Mouse (Mus musculus) hindbrain, embryonic 14.5 days (tissue): Measurements from ENCODE around the gene Msi2. TPM values are rescaled to one million over a fixed set of nuclear protein-coding genes. Genes with fewer than 3 reads are reported as not detected.

Experiments used
- ATAC-seq: fragments of 200-750 bp; cut with Nextera tagmentation; 2 replicates; pipeline ENCODE4 v1.8.0; 2017; ENCODE audit warnings: moderate number of reproducible peaks, mild to moderate bottlenecking, moderate TSS enrichment, moderate library complexity; ENCODE audit not compliant: low FRiP score
- DNase-seq: peaks from one replicate; pipeline ENCODE4 v3.0.0-alpha.2; 2015; ENCODE audit warnings: low spot score
- H3K27ac ChIP-seq: fragments of 300-500 bp; sonication (generic); 2 replicates; pipeline ENCODE4 v1.5.1; 2014; ENCODE audit warnings: mild to moderate bottlenecking, moderate library complexity
- H3K27me3 ChIP-seq: fragments of 300-500 bp; sonication (generic); 2 replicates; pipeline ENCODE4 v1.6.1; 2014; ENCODE audit warnings: mild to moderate bottlenecking, low read length, mixed read lengths; ENCODE audit not compliant: control insufficient read depth, insufficient read depth
- H3K36me3 ChIP-seq: fragments of 300-500 bp; sonication (generic); replicated peaks from 2 replicates; pipeline ENCODE4 v1.6.1; 2014; ENCODE audit not compliant: control insufficient read depth, insufficient read depth
- H3K4me1 ChIP-seq: fragments of 300-500 bp; sonication (generic); replicated peaks from 2 replicates; pipeline ENCODE4 v1.6.1; 2014; ENCODE audit warnings: antibody characterized with exemption, low read length, mixed read lengths; ENCODE audit not compliant: control insufficient read depth, insufficient read depth
- H3K4me2 ChIP-seq: fragments of 300-500 bp; sonication (generic); replicated peaks from 2 replicates; pipeline ENCODE4 v1.6.1; 2014; ENCODE audit warnings: mild to moderate bottlenecking, moderate library complexity
- H3K4me3 ChIP-seq: fragments of 300-500 bp; sonication (generic); replicated peaks from 2 replicates; pipeline ENCODE4 v1.5.1; 2014; ENCODE audit warnings: mild to moderate bottlenecking, low read length
- H3K9ac ChIP-seq: fragments of 300-500 bp; sonication (generic); 2 replicates; pipeline ENCODE4 v1.6.1; 2014
- H3K9me3 ChIP-seq: fragments of 300-500 bp; sonication (generic); 2 replicates; pipeline ENCODE4 v1.6.1; 2016; ENCODE audit warnings: low read length; ENCODE audit not compliant: control insufficient read depth
- WGBS: fragments of 180-500 bp; shearing (Covaris S2); extraction: QIAGEN DNeasy Blood & Tissue Kit; methylation state at CpG from one replicate; pipeline ENCODE4 v1.1.7; 2014; 5-methylcytosine and 5-hydroxymethylcytosine counted together
- polyA plus RNA-seq: library from polyadenylated mRNA; unstranded; fragments of >200 nt; fragmentation: Nextera tagmentation; extraction: Ambion mirVana; gene quantifications from 2 replicates; pipeline ENCODE4 v1.2.1, GENCODE M21; 2014

Gene Msi2
- polyA plus RNA-seq, 1 experiment from 2014 or later, result 26.5 TPM

DNA sequence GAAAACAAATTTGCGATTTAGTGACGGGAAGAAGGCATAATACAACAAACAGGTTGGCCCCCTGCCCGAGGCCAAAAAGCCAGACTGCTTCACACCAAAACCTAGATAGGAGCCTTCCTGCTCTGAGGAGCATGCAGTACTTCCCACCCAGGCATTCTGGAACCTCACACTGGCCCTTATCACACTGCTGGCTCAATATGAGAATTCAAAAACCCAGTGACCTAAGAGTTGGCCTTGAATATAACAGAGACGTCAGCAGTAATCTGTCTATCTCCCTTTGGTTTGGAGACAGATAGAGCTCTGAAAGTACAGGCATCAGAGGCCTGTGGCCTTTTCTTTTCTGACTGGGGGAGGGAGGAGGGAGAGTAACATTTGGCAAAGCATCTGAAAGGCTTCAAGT, 194.4 kb downstream of the Msi2 start:
- peak overlapping the region; percentile 82 for H3K27ac ChIP-seq
- no peaks in the 10 kb centered on the region for H3K9me3 ChIP-seq
- DNase-seq, result no peak
- no peak for ATAC-seq
- H3K4me2 ChIP-seq, result no peak overlapping the region
- no peaks in the 10 kb centered on the region for H3K27me3 ChIP-seq
- H3K4me3 ChIP-seq, result no peak overlapping the region
- no peak overlapping the region for H3K9ac ChIP-seq
- H3K36me3 ChIP-seq, result no peaks in the 10 kb centered on the region
- WGBS, result 58% methylated on average over 4 of the region's 4 CpGs
- peaks cover 87% of the 10 kb centered on the region for H3K4me1 ChIP-seq

DNA sequence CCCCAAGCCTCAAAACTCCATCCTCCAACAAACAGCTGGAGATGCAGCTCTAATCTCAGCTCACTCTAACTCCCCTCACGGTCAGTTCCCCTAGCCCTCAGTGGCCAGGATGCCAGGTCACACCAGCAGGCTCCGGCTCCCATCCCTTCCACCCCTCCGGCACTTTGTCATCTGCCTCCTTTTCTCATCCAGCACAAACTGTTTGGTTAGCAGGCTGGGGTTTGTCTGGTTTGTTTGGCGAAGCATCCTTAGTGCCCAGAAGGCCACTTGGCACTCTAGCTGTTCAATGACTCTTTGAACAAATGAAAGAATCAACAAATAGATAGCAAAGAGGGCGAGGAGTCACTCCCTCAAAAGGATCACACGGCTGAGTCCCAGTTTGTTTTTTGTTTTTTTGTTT, 194.8 kb downstream of the Msi2 start:
- no peak for DNase-seq

GRCm38 (mm10) chr11:88522114-88522513, 196.2 kb downstream of the Msi2 start:
- Histone ChIP-seq H3K4me3 (no peak overlapping the region), H3K9ac (no peak overlapping the region), H3K9me3 (no peaks in the 10 kb centered on the region), H3K36me3 (no peaks in the 10 kb centered on the region), H3K27ac (no peak overlapping the region), H3K4me2 (no peak overlapping the region), H3K4me1 (peaks cover 73% of the 10 kb centered on the region), H3K27me3 (no peaks in the 10 kb centered on the region)
- WGBS, result 80% methylated on average over 5 of the region's 5 CpGs
- DNase-seq (no peak), ATAC-seq (no peak)

More for the DNA sequence above, 194.8 kb downstream of the Msi2 start:
- Histone ChIP-seq H3K4me1 (peaks cover 83% of the 10 kb centered on the region), H3K4me3 (no peak overlapping the region), H3K4me2 (no peak overlapping the region), H3K9me3 (no peaks in the 10 kb centered on the region), H3K27me3 (no peaks in the 10 kb centered on the region), H3K36me3 (no peaks in the 10 kb centered on the region), H3K27ac (peak overlapping the region; percentile 82), H3K9ac (no peak overlapping the region)
- 57% methylated on average over 6 of the region's 6 CpGs for WGBS
- no peak for ATAC-seq

DNA sequence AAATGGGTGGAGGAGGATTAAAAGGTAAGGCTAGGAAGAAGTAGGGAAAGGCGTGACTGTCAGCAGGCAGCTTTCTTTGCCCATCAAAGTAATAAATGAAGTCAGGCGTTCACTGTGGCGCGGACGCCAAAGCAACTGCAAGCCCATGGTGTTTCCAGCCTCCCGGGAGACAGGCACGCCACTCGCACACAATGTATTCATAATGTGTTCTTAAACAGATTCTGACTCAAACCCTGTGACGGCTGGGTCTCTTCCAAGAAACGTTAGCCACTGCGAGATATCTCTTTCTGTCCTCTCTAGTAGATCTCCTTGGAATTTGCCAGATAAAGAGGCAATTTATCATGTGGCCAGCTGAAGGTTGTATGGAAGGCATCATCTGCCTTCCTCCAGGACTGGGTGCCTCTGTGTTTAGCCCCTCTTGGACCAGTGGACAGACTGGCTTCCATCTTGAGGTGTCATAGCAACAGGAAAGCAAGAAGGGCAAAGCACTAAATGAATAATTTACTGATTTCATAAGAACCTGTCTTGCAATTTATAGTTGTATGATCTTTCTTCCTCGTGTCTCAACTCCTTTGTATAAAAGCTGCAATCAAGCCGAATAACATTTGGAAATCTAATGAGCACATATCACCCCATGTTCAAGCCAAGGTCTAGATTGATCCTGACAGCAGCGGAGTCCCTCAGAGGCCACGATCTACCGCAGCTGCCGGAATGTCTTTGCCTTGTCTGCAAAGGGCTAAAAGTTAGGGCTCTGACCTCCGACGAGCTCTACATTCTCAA, 197.2 kb downstream of the Msi2 start:
- Histone ChIP-seq H3K36me3 (no peaks in the 10 kb centered on the region), H3K27ac (peak overlapping the region; percentile 75), H3K4me3 (no peak overlapping the region), H3K4me1 (peaks cover 73% of the 10 kb centered on the region), H3K27me3 (no peaks in the 10 kb centered on the region), H3K9ac (no peak overlapping the region), H3K9me3 (no peaks in the 10 kb centered on the region), H3K4me2 (0 out of 2 replicates have a peak overlapping the region, but pooled peaks have one; percentile 7)
- ATAC-seq (peak; percentile 47; the same call in 1 of the 2 replicates), DNase-seq (peak; percentile 65)
- WGBS, result 29% methylated on average over 19 of the region's 19 CpGs

GRCm38 (mm10) chr11:88518361-88518760, 200.0 kb downstream of the Msi2 start:
- H3K4me3 ChIP-seq, result no peak overlapping the region
- H3K4me1 ChIP-seq, result peaks cover 69% of the 10 kb centered on the region
- no peaks in the 10 kb centered on the region for H3K27me3 ChIP-seq
- H3K9ac ChIP-seq, result no peak overlapping the region
- no peak overlapping the region for H3K4me2 ChIP-seq
- H3K27ac ChIP-seq, result no peak overlapping the region
- ATAC-seq, result no peak
- no peaks in the 10 kb centered on the region for H3K36me3 ChIP-seq
- no peaks in the 10 kb centered on the region for H3K9me3 ChIP-seq
- no peak for DNase-seq
- WGBS, result 94% methylated on average over 3 of the region's 3 CpGs

DNA sequence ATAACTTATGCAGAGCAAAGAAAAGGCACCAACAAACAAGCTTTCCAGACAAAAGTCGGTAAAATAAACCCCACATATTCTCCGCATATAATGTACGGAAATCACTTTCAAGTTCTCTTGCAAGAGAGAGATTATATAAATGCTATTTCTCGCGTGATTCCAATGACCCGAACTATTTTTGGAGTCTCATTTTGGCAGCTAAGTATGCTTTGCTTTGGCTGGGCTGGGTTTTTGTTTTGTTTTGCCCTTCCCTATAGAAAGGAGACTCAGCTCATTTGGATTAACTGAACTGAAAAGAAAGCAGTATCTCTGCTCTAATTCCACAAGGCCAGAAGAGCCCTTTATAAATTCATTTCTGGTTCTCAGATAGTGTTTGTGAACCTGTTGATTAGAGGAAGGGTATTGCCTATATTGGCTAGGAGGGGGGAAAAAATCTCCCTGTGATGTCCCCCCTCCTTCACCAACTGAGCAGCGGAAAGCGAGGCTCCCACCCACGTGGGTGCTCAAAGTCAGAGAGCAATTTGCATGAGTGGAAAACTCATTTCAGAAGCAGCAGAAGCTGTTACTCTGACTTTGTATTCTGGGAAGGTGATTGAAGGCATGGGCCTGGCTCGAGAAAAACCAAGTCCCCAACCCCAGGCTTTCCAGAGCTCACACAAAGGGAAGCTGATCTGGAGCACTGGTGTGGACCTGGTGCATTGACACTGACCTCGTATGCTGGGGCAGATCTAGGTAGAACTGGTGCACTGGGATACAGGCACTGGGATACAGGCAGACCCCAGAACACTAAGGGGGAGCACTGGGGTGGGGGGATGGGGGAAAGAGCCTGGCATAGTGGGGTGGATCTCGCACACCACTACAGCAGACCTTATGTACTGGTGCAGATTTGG, 201.5 kb downstream of the Msi2 start:
- ATAC-seq, result no peak
- Histone ChIP-seq H3K27me3 (no peaks in the 10 kb centered on the region), H3K9me3 (no peaks in the 10 kb centered on the region), H3K4me3 (no peak overlapping the region), H3K4me1 (peaks cover 70% of the 10 kb centered on the region), H3K4me2 (no peak overlapping the region), H3K27ac (peak overlapping the region; percentile 66), H3K9ac (no peak overlapping the region), H3K36me3 (no peaks in the 10 kb centered on the region)
- no peak for DNase-seq
- WGBS, result 61% methylated on average over 12 of the region's 12 CpGs

DNA sequence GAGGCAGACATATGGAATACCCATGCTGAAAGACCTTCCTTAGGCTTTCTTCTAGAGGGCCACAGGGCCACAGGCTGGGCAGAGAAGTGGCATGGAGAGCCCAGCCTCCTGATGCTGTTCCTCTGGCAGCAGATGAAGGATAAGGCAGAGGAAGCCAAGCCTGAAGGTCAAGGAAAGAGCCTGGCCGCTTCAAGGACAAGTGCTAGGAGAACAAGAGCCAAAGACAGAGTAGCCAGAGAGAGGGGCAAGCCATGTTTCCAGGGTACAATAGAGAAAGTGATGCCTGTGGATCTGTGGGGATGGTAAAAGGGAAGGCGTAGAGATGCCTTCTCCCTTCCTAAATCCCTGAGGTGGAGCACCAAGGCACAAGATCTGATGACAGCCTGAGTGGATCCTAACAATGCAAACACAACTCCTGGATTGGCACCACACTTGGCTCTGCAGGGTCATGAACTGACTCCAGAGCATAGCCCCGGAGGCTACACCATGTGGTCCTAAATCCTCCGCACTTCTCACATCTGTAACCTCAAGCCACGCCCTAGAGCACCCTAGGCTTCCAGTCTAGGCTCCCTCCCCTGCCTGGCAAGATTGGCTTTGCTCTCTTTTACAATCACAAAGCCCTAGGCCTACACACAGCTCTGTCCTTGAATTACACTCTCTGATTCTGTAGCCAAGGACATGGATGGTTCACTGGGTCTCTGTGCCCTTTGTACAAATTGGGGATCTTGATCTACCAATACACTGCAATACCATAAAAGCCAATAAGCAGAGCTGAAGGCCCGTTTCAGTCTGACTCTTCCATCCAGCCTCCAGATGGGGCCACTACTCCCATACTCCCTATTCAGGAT, 202.4 kb downstream of the Msi2 start:
- ATAC-seq (no peak), DNase-seq (no peak)
- H3K4me3 ChIP-seq, result no peak overlapping the region
- H3K36me3 ChIP-seq, result no peaks in the 10 kb centered on the region
- no peaks in the 10 kb centered on the region for H3K9me3 ChIP-seq
- no peak overlapping the region for H3K4me2 ChIP-seq
- no peaks in the 10 kb centered on the region for H3K27me3 ChIP-seq
- H3K4me1 ChIP-seq, result peaks cover 67% of the 10 kb centered on the region
- H3K9ac ChIP-seq, result no peak overlapping the region
- H3K27ac ChIP-seq, result peak overlapping the region; percentile 66
- WGBS, result 72% methylated on average over 6 of the region's 6 CpGs

DNA sequence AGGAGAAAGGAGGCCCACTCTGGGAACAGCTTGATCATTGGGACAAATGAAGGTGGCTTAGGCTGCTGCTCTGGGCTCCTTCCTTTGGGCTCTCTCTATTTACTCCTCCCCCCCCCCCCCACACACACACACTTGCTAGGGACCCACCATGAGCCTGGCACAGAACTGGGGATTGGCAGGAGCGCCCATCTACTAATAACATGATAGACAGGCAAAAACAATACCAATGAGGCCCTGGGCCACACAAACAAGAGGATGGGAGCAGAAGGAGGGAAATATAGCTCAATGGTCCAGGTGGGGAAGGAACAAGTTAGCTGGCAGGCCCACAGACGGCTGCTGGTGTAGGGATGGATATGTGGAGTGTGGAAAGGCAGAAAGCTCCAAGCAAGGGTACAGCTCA, 203.0 kb downstream of the Msi2 start:
- 65% methylated on average over 2 of the region's 2 CpGs for WGBS
- DNase-seq, result no peak
- Histone ChIP-seq H3K36me3 (no peaks in the 10 kb centered on the region), H3K4me1 (peaks cover 60% of the 10 kb centered on the region), H3K27me3 (no peaks in the 10 kb centered on the region), H3K4me3 (no peak overlapping the region), H3K9me3 (no peaks in the 10 kb centered on the region), H3K9ac (no peak overlapping the region), H3K4me2 (no peak overlapping the region), H3K27ac (peak overlapping the region; percentile 38; the same call in 1 of the 2 replicates)
- ATAC-seq, result no peak
